Mouse (Mus musculus): ENCODE results near the gene Rag1. TPM values are rescaled to one million over a fixed set of nuclear protein-coding genes. Genes with fewer than 3 reads are reported as not detected.

Gene Rag1
- polyA plus RNA-seq, 1 experiment from 2014 or later, result 0.09 TPM

DNA sequence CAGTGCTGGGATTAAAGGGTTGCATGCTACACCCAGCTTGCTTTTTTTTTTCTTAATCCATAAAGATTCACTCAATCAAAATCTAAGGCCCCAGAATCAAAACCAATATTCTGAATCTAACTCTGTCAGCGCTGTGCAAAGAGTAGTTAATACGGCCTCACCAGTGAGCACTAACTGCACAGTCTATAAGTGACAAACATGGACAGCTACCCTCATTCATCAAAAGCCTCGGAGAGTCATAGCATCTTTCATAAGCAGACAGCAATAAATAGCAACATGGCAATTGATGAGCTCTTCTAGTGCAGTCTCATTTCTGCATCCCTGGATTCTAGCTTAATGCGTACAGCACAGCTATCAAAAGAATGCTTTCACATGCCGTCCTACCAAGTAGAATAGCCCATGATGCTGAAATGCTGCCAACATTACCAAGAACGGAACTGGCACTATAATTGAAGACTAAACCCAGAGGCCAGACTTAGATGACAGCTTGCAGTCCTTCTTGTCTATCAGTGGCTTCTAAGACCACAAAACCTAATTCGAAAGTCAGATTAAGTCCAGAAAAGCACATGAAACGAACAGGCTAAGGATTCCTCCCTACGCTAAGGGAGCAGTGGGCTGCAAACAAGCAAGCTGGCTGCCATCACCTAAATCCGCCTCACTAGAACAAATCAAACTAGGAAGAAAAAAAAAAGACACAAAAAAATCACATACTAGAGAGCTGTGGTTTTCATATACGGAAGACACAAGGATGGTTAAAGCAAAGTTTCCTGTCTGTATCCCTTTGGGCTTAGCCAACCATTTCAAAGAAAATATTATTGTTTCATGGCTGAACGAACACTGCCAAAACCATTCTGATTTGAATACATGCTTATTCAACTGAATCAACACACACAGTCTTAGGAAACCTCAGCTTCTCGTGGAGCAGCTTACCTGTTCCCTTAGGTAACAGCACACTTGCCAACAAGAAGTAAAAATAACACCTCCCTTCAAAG is 50.8 kb downstream of the Rag1 start:
- H3K36me3 ChIP-seq (ENCODE audit: control insufficient read depth, insufficient read depth, low read length), result no peaks in the 10 kb centered on the region
- peak overlapping the region; percentile 40 for H3K4me2 ChIP-seq (ENCODE audit: low read length)
- H3K4me1 ChIP-seq (ENCODE audit: control insufficient read depth, insufficient read depth, low read depth, low read length), result peaks cover 8% of the 10 kb centered on the region
- H3K27me3 ChIP-seq (replicated peaks; ENCODE audit: control insufficient read depth, insufficient read depth, low read length), result no peaks in the 10 kb centered on the region
- H3K4me3 ChIP-seq (ENCODE audit: low read length), result 0 out of 2 replicates have a peak overlapping the region, but pooled peaks have one; percentile 2
- no peaks in the 10 kb centered on the region for H3K9me3 ChIP-seq (ENCODE audit: control insufficient read depth, low read length)
- no peak overlapping the region for H3K9ac ChIP-seq (ENCODE audit: low read depth, low read length)
- peak; percentile 69 for ATAC-seq
- peak overlapping the region; percentile 23; the same call in 1 of the 2 replicates for H3K27ac ChIP-seq (ENCODE audit: low read depth, low read length)
- 34% methylated on average over 13 of the region's 13 CpGs for WGBS

DNA sequence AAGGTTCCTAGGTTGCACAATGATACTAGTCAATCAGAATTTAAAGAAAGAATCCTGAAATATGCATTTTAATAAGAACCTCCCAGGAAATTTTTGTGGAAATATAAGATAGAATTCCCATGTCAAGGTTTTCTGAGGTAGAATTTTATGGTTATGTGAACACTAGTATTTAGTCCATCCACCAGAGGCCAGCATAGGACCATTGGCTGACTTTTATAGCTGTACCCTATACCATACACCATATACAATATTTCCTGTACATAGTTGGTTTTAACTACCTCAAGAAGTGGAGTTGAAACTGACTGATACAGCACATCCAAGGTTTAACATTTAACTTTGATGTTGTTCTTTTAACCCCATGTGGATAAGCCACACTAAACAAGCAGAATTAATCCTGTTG is 52.1 kb downstream of the Rag1 start:
- ATAC-seq, result no peak
- Histone ChIP-seq H3K27me3 (replicated peaks; ENCODE audit: control insufficient read depth, insufficient read depth, low read length) (no peaks in the 10 kb centered on the region), H3K36me3 (ENCODE audit: control insufficient read depth, insufficient read depth, low read length) (no peaks in the 10 kb centered on the region), H3K9ac (ENCODE audit: low read depth, low read length) (no peak overlapping the region), H3K4me3 (ENCODE audit: low read length) (no peak overlapping the region), H3K4me1 (ENCODE audit: control insufficient read depth, insufficient read depth, low read depth, low read length) (peaks cover 13% of the 10 kb centered on the region), H3K27ac (ENCODE audit: low read depth, low read length) (no peak overlapping the region), H3K4me2 (ENCODE audit: low read length) (no peak overlapping the region), H3K9me3 (ENCODE audit: control insufficient read depth, low read length) (no peaks in the 10 kb centered on the region)

DNA sequence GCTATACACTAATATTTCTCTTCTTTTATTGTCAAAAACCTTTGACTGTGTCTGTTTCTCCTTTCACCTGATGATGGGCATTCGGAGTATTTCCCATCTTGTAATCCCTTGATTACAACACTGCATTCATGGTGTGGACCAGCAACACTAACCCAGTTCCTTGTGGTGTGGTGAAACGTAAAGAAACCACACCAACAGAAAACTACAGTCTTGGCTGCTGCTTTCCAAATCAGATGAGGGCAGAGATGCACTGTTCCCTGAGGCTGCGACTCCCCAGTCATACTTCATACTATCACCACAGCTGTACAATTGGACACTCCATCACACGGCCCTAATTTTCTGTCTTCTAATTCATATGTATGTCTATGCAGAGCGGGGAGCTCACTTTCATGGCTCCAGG is 54.6 kb downstream of the Rag1 start:
- no peak for ATAC-seq
- H3K4me1 ChIP-seq (ENCODE audit: control insufficient read depth, insufficient read depth, low read depth, low read length), result peaks cover 12% of the 10 kb centered on the region
- 77% methylated on average over 5 of the region's 5 CpGs for WGBS
- H3K27ac ChIP-seq (ENCODE audit: low read depth, low read length), result no peak overlapping the region
- H3K27me3 ChIP-seq (replicated peaks; ENCODE audit: control insufficient read depth, insufficient read depth, low read length), result no peaks in the 10 kb centered on the region
- H3K36me3 ChIP-seq (ENCODE audit: control insufficient read depth, insufficient read depth, low read length), result no peaks in the 10 kb centered on the region
- H3K9me3 ChIP-seq (ENCODE audit: control insufficient read depth, low read length), result no peaks in the 10 kb centered on the region
- H3K4me2 ChIP-seq (ENCODE audit: low read length), result no peak overlapping the region
- no peak overlapping the region for H3K9ac ChIP-seq (ENCODE audit: low read depth, low read length)
- H3K4me3 ChIP-seq (ENCODE audit: low read length), result no peak overlapping the region

DNA sequence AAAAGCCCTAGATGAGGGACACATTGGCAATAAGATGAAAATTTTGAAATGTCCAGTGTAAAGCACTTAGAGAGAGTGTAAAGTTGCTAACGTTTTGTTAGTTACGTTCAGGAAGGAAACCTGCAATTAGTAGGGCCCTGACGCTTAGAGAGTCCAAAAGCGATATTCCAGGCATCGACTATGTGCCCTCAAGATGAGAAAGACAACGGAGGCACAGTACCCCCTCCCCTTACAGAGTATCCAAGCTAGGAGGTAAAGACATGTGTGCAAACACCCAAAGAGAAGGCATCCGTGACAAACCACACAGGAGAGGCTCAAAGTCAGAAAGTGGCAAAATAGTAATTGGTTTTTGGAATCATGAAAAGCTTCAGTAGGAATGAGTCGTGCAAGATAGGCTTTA is 56.4 kb downstream of the Rag1 start:
- Histone ChIP-seq H3K27me3 (replicated peaks; ENCODE audit: control insufficient read depth, insufficient read depth, low read length) (no peaks in the 10 kb centered on the region), H3K4me1 (ENCODE audit: control insufficient read depth, insufficient read depth, low read depth, low read length) (peaks cover 7% of the 10 kb centered on the region), H3K27ac (ENCODE audit: low read depth, low read length) (no peak overlapping the region), H3K4me2 (ENCODE audit: low read length) (no peak overlapping the region), H3K9ac (ENCODE audit: low read depth, low read length) (no peak overlapping the region), H3K9me3 (ENCODE audit: control insufficient read depth, low read length) (no peaks in the 10 kb centered on the region), H3K4me3 (ENCODE audit: low read length) (no peak overlapping the region), H3K36me3 (ENCODE audit: control insufficient read depth, insufficient read depth, low read length) (no peaks in the 10 kb centered on the region)
- peak; percentile 54 for ATAC-seq
- 50% methylated on average over 8 of the region's 8 CpGs for WGBS

DNA sequence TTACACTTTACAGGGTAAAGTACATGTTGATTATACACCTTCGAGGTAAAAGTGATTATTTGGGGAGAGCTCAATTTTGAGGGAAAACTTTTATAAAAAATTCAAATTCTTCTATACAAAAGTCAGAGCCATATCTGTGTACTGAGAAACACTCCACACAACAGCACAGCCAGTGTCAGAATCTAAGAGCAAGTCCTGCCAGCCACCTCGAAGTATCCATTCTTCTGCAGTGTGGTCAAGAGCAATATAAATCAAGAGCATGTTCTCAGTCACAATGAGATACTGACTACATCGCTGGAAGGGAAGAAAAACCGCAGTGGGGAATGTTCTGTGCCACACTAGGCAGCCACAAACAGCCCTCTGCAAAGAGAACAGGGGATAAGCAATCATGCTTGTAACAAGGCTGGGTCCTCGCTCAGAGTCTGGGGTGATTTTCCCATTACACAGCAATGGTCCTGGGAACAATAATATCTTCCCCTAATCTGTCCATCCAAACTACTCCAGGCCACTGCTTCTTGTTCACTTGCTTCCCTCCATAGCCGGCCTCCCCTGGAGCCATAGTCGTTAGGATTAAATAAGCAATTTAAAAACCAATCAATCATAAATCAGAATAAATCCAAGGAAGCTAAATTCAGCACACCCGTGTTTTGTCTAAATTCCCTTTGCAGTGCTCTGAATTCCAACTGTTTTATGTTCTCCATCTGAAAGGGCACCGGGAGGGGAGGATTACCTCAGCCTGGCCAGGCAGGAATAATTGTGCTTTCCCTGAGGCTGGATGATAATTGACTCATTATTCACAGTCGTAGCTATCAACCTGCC is 57.1 kb downstream of the Rag1 start:
- Histone ChIP-seq H3K9me3 (ENCODE audit: control insufficient read depth, low read length) (no peaks in the 10 kb centered on the region), H3K4me1 (ENCODE audit: control insufficient read depth, insufficient read depth, low read depth, low read length) (peaks cover 7% of the 10 kb centered on the region), H3K36me3 (ENCODE audit: control insufficient read depth, insufficient read depth, low read length) (no peaks in the 10 kb centered on the region), H3K27ac (ENCODE audit: low read depth, low read length) (peak overlapping the region; percentile 10; the same call in 1 of the 2 replicates), H3K27me3 (replicated peaks; ENCODE audit: control insufficient read depth, insufficient read depth, low read length) (no peaks in the 10 kb centered on the region), H3K9ac (ENCODE audit: low read depth, low read length) (no peak overlapping the region), H3K4me3 (ENCODE audit: low read length) (no peak overlapping the region), H3K4me2 (ENCODE audit: low read length) (no peak overlapping the region)
- peak; percentile 63 for ATAC-seq
- 22% methylated on average over 10 of the region's 10 CpGs for WGBS

DNA sequence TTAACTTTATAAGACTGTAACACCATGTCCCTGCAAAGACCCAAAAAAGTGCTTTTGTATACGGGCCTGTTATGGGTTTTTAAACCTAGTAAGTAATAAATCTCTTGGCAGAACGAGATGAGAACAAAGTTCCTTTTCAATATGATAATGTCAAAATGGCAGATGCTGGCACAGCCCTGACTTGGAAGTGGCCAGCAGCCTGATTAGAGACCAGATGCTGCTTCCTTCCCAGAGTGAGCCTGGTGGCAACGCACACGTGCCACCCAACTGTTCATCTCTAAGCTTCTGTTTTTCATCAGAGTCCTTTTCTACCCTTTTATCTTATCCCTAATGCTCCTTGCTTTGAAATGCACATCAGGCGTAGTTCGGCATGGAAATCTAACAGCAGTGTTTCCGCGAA is 57.9 kb downstream of the Rag1 start:
- H3K9me3 ChIP-seq (ENCODE audit: control insufficient read depth, low read length), result no peaks in the 10 kb centered on the region
- ATAC-seq, result no peak
- H3K4me2 ChIP-seq (ENCODE audit: low read length), result no peak overlapping the region
- H3K27ac ChIP-seq (ENCODE audit: low read depth, low read length), result no peak overlapping the region
- H3K4me3 ChIP-seq (ENCODE audit: low read length), result no peak overlapping the region
- H3K36me3 ChIP-seq (ENCODE audit: control insufficient read depth, insufficient read depth, low read length), result no peaks in the 10 kb centered on the region
- peaks cover 7% of the 10 kb centered on the region for H3K4me1 ChIP-seq (ENCODE audit: control insufficient read depth, insufficient read depth, low read depth, low read length)
- H3K27me3 ChIP-seq (replicated peaks; ENCODE audit: control insufficient read depth, insufficient read depth, low read length), result no peaks in the 10 kb centered on the region
- WGBS, result 44% methylated on average over 8 of the region's 8 CpGs
- H3K9ac ChIP-seq (ENCODE audit: low read depth, low read length), result no peak overlapping the region

Other genes starting within 250 kb of the Rag1 start
- gene Rag2, start 24.8 kb downstream of the Rag1 start, polyA plus RNA-seq (2015; fragmentation: Nextera tagmentation; extraction: Ambion mirVana), result not detected in 2 replicates
- 50.0 and 50.5 TPM in 2 replicates for gene B230118H07Rik, start within 50 bp of the Rag1 start, polyA plus RNA-seq (2015; fragmentation: Nextera tagmentation; extraction: Ambion mirVana)
- gene Traf6, start 28.9 kb upstream of the Rag1 start, polyA plus RNA-seq (2015; fragmentation: Nextera tagmentation; extraction: Ambion mirVana), result 4.1 and 5.8 TPM in 2 replicates
- gene Prr5l, start 233.5 kb upstream of the Rag1 start, polyA plus RNA-seq (2015; fragmentation: Nextera tagmentation; extraction: Ambion mirVana), result 6.0 and 6.3 TPM in 2 replicates
- gene Commd9, start 236.7 kb upstream of the Rag1 start, polyA plus RNA-seq (2015; fragmentation: Nextera tagmentation; extraction: Ambion mirVana), result 98.7 and 104 TPM in 2 replicates